Mouse (Mus musculus): Measurements from ENCODE around the gene Sbsn.

- TF ChIP-seq MAX (IDR thresholded peaks at IDR 0.05; ENCODE audit: low read depth) (no peak), USF1 (IDR thresholded peaks at IDR 0.05; ENCODE audit: low read depth) (no peak), POLR2A (IDR thresholded peaks at IDR 0.05; ENCODE audit: insufficient read length, low read depth) (no peak), E2F4 (IDR thresholded peaks at IDR 0.05; ENCODE audit: insufficient read depth) (no peak), POLR2AphosphoS2 (IDR thresholded peaks at IDR 0.05; ENCODE audit: insufficient read length, low read depth) (no peak)
Measured at GRCm38 (mm10) chr7:30765173-30765572, 13.9 kb downstream of the Sbsn start.

All from myocyte (in vitro differentiated cells).